Mouse (Mus musculus) stomach, postnatal 0 days (tissue): ENCODE measurements around the gene Eif5a2.

Experiments
- CTCF ChIP-seq: IDR thresholded peaks from 2 replicates; pipeline ENCODE4 v1.5.1; 2016; ENCODE audit warnings: antibody characterized with exemption, low read depth, mild to moderate bottlenecking, moderate library complexity
- EP300 ChIP-seq: optimal IDR thresholded peaks from 2 replicates; pipeline ENCODE3; 2016; ENCODE audit warnings: antibody characterized with exemption

GRCm38 (mm10) chr3:28781848-28782247, 772 bp downstream of the Eif5a2 start:
- TF ChIP-seq EP300: no peak
- TF ChIP-seq CTCF: no peak
